Mouse (Mus musculus) embryonic fibroblast, embryonic 13.5 days (primary cell): ENCODE data around the gene Ect2l.

Source experiments
- CTCF ChIP-seq: IDR thresholded peaks from 2 replicates; pipeline ENCODE4 v1.5.1; 2011; ENCODE audit warnings: mild to moderate bottlenecking, control low read depth, low read length, moderate library complexity, borderline replicate concordance; ENCODE audit not compliant: insufficient read depth
- POLR2A ChIP-seq: IDR thresholded peaks from 2 replicates; pipeline ENCODE4 v1.6.1; 2011; ENCODE audit warnings: low read depth, mild to moderate bottlenecking, control low read depth, low read length, moderate library complexity

GRCm38 (mm10) chr10:18110940-18111339 is 99.8 kb downstream of the Ect2l start:
- TF ChIP-seq CTCF: no peak
- no peak for TF ChIP-seq POLR2A
